Mouse (Mus musculus): ENCODE measurements around the gene Bcar1. TPM values are rescaled to one million over a fixed set of nuclear protein-coding genes. Genes with fewer than 3 reads are reported as not detected.

Gene Bcar1
- total RNA-seq, 2 experiments from 2014 or later = not detected

DNA sequence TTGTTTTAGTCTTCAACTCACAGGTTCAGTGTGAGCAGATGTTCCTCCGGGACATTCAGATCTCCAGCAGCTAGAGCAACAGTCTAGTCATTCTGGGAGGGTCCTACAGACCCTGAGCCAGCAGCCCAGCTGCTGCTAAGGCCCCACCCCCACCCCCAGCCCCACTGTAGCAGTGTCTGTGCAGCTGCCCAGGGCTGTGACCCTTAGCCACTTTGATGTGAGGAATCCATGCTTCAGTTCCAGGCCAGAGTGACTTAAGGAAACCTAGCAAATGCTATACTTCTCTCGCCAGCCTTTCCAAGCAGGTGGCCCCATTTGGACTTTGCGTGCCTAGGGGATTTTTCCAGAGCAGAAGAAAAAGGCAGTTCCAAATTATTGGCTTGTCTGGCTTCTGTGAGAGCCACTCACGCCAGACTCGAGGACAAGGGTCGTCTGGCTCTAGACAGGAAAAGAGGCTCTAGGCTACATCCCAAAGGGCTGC is 50.3 kb downstream of the Bcar1 start:
- no peak for ATAC-seq (replicated peaks; ENCODE audit: poor library complexity, severe bottlenecking)

DNA sequence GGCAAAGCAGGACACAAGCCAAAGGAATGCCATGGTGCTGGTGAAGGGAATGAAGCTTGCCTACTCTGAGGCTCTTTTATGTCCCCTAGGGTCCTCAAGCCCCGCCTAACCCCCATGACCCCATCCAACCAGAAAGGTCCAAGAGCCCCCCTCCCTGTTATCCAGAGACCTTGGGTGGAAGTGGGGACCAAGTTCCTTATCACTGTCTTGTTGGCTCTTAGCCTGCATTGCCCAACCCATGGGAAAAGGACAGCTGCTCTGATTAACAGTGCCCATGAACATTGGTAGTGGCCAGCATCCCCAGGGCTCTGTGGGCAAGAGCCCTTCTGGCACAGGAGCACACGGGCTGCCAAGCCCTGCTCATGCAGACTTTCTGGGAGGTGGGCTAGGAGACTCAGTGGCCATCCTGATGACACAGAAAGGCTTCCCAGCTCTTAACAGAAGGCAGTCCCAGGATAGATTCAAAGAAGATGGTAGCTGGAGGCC is 52.6 kb downstream of the Bcar1 start, which contains the start of gene Ctrb1:
TSS of gene Ctrb1 (minus strand) at position 51 of the 486 bp plus-strand sequence.
- no peak for ATAC-seq (replicated peaks; ENCODE audit: poor library complexity, severe bottlenecking)

DNA sequence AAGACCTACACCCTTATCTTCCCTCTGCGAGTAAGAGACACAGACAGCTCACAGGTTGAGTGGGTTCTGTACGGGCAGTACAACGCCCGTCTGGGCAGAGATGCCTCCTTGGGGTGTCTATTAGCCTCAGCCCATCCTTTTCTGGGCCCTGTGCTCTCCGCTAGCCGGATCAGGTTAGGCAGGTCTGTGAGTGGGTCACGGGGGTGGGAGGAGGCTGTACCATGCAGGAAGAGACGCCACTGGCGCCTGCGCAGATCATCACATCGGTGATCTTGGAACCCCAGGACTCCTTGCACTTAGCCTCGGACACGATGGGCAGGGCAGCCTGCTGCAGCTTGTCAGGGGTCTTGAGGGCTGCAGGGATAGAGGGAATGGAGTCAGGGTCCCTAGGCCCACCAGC is 56.7 kb downstream of the Bcar1 start:
- ATAC-seq (replicated peaks; ENCODE audit: poor library complexity, severe bottlenecking) = no peak

DNA sequence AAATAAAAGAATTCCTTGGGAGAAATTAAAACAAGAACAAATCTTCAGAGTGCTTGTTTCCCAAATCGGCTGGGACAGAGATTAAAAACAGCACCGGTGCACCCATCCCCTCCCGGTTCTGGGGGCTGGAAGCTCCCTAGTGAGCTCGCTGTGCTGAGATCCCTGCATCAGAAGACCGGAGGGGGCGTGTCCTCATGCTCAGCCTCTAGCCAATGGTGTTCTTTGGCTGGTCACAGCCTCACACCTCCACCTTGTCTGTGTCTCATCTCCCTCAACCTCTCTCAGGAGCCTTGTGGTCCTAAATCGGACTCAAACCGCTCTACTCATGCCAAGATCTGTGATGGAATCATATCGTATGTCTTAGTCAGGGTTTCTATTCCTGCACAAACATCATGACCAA is 61.1 kb downstream of the Bcar1 start:
- ATAC-seq (replicated peaks; ENCODE audit: poor library complexity, severe bottlenecking) = no peak

DNA sequence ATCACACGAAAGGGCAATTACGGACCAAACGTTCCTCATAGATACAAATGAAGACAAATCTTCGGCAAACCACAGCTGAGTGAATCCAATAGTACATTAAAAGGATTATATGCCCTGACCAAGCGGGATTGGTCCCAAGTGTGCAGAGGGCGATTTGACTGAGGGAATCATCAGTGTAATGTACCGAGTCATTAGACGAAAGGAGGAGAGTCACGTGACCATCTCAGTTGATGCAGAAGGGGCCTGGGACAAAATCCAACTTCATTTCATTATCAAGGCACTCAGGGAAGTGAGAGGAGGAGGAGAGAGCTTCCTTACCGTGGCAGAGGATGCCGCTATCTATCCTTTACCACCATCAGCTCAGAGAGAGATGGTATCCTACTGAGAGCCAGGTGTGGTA is 62.5 kb downstream of the Bcar1 start:
- ATAC-seq (replicated peaks; ENCODE audit: poor library complexity, severe bottlenecking) = no peak

DNA sequence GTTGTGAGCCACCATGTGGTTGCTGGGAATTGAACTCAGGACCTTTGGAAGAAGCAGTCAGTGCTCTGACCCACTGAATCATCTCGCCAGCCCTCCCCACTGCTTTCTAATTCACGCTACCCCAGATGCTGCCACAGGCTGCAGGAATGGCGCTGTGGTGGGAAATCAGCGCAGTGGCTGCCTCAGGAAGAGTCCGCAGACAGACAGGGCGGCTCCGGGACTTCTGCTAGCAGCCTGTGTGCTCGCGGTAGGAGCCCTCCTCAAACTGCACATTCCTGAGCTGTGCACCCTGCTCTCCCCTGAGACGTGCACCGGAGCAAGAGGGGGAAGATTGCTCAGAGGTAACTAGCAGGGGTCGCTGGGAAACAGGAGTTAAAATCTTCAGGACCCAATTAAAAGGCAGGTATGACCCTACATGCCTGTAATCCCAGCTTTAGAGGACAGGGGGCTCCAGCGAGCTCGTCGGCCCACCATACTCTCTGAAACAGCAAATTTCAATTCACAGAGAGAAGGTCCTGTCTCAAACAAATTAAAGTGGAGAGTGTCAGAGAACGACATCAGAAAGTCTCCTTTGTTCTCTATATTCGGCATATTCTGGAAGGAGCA is 63.1 kb downstream of the Bcar1 start:
- ATAC-seq (replicated peaks; ENCODE audit: poor library complexity, severe bottlenecking) = peak; percentile 15; the same call in 1 of the 2 replicates

DNA sequence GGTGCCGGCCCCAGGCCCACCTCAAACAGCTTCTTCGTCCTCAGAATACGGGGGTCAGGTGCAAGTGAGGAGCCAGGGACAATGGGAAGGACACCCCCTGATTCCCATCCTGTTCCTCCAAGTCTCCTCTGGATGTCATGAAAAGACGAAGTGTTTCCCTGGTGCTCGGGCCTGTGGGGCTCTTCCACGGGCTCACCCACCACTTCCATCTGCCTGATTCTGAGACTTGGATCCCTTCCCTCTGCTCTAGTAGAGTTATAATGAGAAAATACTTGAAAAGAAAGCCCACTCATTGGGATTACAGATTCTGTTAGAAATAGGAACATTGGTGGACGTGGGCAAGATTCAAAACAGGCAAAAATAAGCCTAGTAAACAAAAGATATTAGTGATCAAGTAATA is 64.8 kb downstream of the Bcar1 start:
- ATAC-seq (replicated peaks; ENCODE audit: poor library complexity, severe bottlenecking) = no peak

DNA sequence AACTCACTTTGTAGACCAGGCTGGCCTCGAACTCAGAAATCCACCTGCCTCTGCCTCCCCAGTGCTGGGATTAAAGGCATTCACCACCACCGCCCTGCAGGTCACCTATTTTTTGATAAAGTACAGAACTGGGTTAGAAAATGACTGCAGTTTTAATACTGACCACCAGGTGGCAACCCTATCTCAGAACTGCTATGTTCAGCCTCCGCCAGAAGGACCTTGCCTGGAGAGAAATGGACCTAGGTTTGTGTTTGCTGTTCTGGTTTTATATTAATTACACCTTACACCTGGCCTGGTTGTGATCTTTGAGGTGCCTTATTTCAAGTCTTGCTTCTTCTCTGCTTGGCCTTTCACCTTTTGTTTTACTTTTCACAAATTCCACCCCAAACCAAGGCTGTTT is 65.5 kb downstream of the Bcar1 start:
- ATAC-seq (replicated peaks; ENCODE audit: poor library complexity, severe bottlenecking) = peak; percentile 72

DNA sequence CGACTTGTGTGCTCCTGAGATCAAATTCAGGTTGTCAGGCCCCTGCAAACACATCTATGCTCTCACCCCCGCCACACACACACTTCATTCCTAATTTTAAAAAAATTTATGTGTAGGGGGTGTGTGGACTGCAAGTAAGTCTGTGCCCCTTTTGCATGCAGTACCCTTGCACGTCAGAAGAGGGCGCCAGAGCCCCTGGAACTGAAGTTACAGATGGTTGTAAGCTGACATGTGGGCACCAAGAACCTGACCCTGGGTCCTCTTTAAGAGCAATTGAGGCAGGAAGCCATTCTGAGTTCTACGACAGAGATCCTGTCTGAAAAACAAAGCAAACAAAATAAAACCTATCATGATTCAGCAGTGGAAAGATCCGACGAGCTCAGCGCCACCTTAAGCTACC is 67.4 kb downstream of the Bcar1 start:
- ATAC-seq (replicated peaks; ENCODE audit: poor library complexity, severe bottlenecking) = no peak

DNA sequence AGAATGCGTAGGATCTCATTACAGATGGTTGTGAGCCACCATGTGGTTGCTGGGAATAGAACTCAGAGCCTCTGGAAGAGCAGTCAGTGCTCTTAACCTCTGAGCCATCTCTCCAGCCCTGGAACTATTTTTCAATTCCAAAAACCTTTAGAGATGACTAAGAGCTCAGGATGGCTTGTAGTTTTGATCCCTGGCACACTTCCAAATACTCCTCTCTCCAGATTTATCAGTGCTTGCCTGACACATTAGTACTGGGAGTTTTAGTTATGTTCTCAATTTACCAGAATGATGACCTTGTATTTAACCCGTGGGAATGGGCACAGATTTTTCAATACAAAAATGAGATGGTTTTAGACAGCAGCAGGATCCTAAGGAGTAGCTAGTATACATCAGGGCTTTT is 76.9 kb downstream of the Bcar1 start:
- ATAC-seq (replicated peaks; ENCODE audit: poor library complexity, severe bottlenecking) = no peak

DNA sequence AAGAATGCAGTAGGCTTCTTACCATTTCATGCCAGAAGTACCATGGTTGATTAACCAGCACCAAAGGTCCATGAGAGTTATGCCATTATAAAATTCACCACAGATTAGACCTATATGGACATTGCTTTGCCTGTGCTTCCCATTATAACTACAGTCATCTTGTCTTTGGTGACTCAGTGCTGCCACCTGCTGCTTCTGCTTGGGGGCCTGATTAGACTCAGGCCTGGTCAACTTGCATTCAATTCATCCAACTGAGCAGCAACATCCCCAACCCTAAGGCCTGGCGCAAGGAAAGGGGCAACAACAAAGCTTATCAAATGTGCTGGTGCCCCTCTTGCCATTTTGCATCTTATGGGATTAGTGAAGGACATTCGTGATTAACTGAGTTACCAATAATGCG is 81.1 kb downstream of the Bcar1 start:
- ATAC-seq (replicated peaks; ENCODE audit: poor library complexity, severe bottlenecking) = peak; percentile 85

Other genes starting within 250 kb of the Bcar1 start
- 6.7 and 7.7 TPM in 2 replicates for gene Wdr59, start 221.7 kb downstream of the Bcar1 start, total RNA-seq (2014; fragmentation: Nextera tagmentation)
- gene Wdr59, start 221.7 kb downstream of the Bcar1 start, total RNA-seq (2017) = 4.0 and 5.6 TPM in 2 replicates
- 84.7 and 119 TPM in 2 replicates for gene Znrf1, start 207.7 kb downstream of the Bcar1 start, total RNA-seq (2014; fragmentation: Nextera tagmentation)
- 63.4 and 75.4 TPM in 2 replicates for gene Znrf1, start 207.7 kb downstream of the Bcar1 start, total RNA-seq (2017)
- gene Ldhd, start 113.4 kb downstream of the Bcar1 start, total RNA-seq (2014; fragmentation: Nextera tagmentation) = not detected in 2 replicates
- gene Ldhd, start 113.4 kb downstream of the Bcar1 start, total RNA-seq (2017) = not detected in 2 replicates
- 14.9 and 23.6 TPM in 2 replicates for gene Zfp1, start 100.4 kb downstream of the Bcar1 start, total RNA-seq (2014; fragmentation: Nextera tagmentation)
- 10.9 and 11.2 TPM in 2 replicates for gene Zfp1, start 100.4 kb downstream of the Bcar1 start, total RNA-seq (2017)
- gene Ctrb1, start 52.8 kb downstream of the Bcar1 start, total RNA-seq (2014; fragmentation: Nextera tagmentation) = not detected in 2 replicates
- not detected in 2 replicates for gene Ctrb1, start 52.8 kb downstream of the Bcar1 start, total RNA-seq (2017)
- 92.7 and 94.8 TPM in 2 replicates for gene Cfdp1, start 110.5 kb upstream of the Bcar1 start, total RNA-seq (2014; fragmentation: Nextera tagmentation)
- gene Cfdp1, start 110.5 kb upstream of the Bcar1 start, total RNA-seq (2017) = 217 and 238 TPM in 2 replicates
- 0.62 and 2.0 TPM in 2 replicates for gene Tmem170, start 132.9 kb upstream of the Bcar1 start, total RNA-seq (2014; fragmentation: Nextera tagmentation)
- 0.05 and 0.73 TPM in 2 replicates for gene Tmem170, start 132.9 kb upstream of the Bcar1 start, total RNA-seq (2017)
- gene Chst5, start 166.6 kb upstream of the Bcar1 start, total RNA-seq (2014; fragmentation: Nextera tagmentation) = not detected in 2 replicates
- gene Chst5, start 166.6 kb upstream of the Bcar1 start, total RNA-seq (2017) = not detected in 2 replicates
- gene Tmem231, start 190.1 kb upstream of the Bcar1 start, total RNA-seq (2014; fragmentation: Nextera tagmentation) = not detected in 2 replicates
- not detected in 2 replicates for gene Tmem231, start 190.1 kb upstream of the Bcar1 start, total RNA-seq (2017)
- gene Gabarapl2, start 196.9 kb upstream of the Bcar1 start, total RNA-seq (2014; fragmentation: Nextera tagmentation) = 54.4 and 78.4 TPM in 2 replicates
- gene Gabarapl2, start 196.9 kb upstream of the Bcar1 start, total RNA-seq (2017) = 23.3 and 26.8 TPM in 2 replicates
- gene Adat1, start 248.5 kb upstream of the Bcar1 start, total RNA-seq (2014; fragmentation: Nextera tagmentation) = 8.5 and 12.7 TPM in 2 replicates
- 5.7 and 6.1 TPM in 2 replicates for gene Adat1, start 248.5 kb upstream of the Bcar1 start, total RNA-seq (2017)

All from granulocyte monocyte progenitor cell, adult 5-6 weeks (primary cell).